Mouse (Mus musculus) lung, adult 2 months (tissue): ENCODE results near the gene Dpf3. TPM values are rescaled to one million over a fixed set of nuclear protein-coding genes. Genes with fewer than 3 reads are reported as not detected.

Source experiments
- DNase-seq: peaks from one replicate; pipeline ENCODE4 v3.0.0; 2022
- H3K4me1 ChIP-seq: fragments of 200-500 bp; 2 replicates; pipeline ENCODE4 v1.6.1; 2011; ENCODE audit warnings: low read length; ENCODE audit not compliant: control insufficient read depth, insufficient read depth
- H3K4me3 ChIP-seq: fragments of 200-500 bp; replicated peaks from 2 replicates; pipeline ENCODE3; 2011; ENCODE audit warnings: low read depth, mild to moderate bottlenecking, control low read depth, low read length; ENCODE audit errors: extremely low read depth
- CTCF ChIP-seq: fragments of 200-500 bp; IDR thresholded peaks from 2 replicates; pipeline ENCODE4 v1.5.1; 2011; ENCODE audit warnings: mild to moderate bottlenecking, low read length, control low read depth; ENCODE audit not compliant: insufficient read depth
- POLR2A ChIP-seq: fragments of 200-500 bp; IDR thresholded peaks from 2 replicates; pipeline ENCODE4 v1.6.1; 2011; ENCODE audit warnings: low read depth, mild to moderate bottlenecking, control low read depth, low read length, borderline replicate concordance; ENCODE audit errors: extremely low read depth
- WGBS: fragments of 180-500 bp; shearing (Covaris S2); methylation state at CpG from one replicate; pipeline ENCODE4 v1.1.7; 2018; 5-methylcytosine and 5-hydroxymethylcytosine counted together
- polyA plus RNA-seq: library from polyadenylated mRNA; depleted of rRNA; stranded (reverse); fragments of >200 nt; gene quantifications from 2 replicates; pipeline ENCODE4 v1.2.3, GENCODE M21; 2012

Dpf3 gene
- polyA plus RNA-seq, 1 experiment: 1.2 TPM

DNA sequence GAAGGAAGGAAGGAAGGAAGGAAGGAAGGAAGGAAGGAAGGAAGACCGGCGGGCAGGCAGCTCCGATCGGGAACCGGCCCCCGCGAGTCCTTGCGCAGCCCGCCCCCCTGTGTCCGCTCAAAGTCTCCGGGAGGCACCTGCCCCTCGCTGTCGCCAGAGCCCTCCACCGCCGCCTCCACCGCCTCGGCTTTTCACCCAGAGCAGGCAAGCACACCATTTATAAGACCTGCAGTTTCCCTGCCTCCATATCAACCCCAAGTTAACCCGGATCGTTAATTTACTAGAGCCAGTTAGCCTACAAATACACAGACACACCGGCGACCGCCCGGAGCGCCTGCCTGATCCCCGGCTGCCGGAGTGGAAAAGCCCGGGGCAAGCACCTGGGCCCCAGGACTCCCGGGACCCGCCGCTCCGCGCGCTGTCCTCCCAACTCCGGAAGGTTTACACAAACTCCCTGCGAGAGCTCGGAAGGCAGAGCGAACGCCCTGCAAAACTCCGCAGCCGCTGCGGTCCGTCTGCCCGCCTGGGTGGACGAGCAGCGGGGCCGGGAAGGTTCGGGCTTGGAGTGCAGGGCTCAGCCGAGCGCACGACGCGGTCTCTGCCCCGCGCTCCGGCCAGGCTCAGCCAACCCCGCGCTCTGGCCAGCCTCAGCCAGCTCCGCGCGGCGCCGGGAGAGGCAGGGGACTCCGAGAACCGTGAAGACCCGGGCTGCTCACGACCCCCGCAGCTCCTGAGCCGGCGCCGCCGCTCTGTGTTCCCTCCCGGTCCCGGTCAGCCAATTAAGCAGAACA, 650 bp downstream of the Dpf3 start:
- WGBS: under 1% methylated on average over 73 of the region's 73 CpGs
- peak overlapping the region; percentile 65 for H3K4me3 ChIP-seq
- TF ChIP-seq POLR2A (no peak), CTCF (no peak)
- peak; percentile 43 for DNase-seq
- H3K4me1 ChIP-seq: peaks cover 2% of the 10 kb centered on the region; the same call in 1 of the 2 replicates

GRCm38 (mm10) chr12:83485911-83486670, 1.4 kb downstream of the Dpf3 start:
- WGBS: under 1% methylated on average over 53 of the region's 53 CpGs
- Histone ChIP-seq H3K4me1 (peaks cover 2% of the 10 kb centered on the region; the same call in 1 of the 2 replicates), H3K4me3 (peak overlapping the region; percentile 65)
- peak; percentile 39 for DNase-seq
- TF ChIP-seq POLR2A (no peak), CTCF (no peak)

- Histone ChIP-seq H3K4me3 (no peak overlapping the region), H3K4me1 (peaks cover 2% of the 10 kb centered on the region; the same call in 1 of the 2 replicates)
- no peak for DNase-seq
- 7% methylated on average over 24 of the region's 24 CpGs for WGBS
- TF ChIP-seq POLR2A: no peak
- TF ChIP-seq CTCF: no peak
Measured at GRCm38 (mm10) chr12:83484855-83485745, 2.4 kb downstream of the Dpf3 start.

DNA sequence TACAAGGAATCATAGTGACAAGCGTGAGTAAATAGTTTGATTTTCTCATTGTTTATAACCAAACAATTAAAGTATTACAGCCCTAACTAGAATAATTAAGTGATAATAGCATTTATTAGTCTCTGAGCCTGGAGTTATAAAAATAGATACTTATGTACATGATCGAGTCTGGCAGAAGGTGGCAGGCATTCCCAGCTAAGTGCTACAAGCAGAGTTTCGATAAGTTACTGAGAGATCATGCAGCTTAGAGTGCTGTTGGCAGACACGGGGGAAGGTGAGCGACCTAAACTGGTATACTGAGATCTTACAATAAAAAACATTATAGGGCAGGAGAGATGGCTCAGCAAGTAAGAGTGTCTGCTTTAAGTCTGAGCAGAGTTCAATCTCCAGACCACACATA, 3.9 kb downstream of the Dpf3 start:
- 47% methylated on average over 5 of the region's 5 CpGs for WGBS
- no peak for TF ChIP-seq CTCF
- TF ChIP-seq POLR2A: no peak
- no peak overlapping the region for H3K4me3 ChIP-seq
- DNase-seq: no peak
- H3K4me1 ChIP-seq: peaks cover 2% of the 10 kb centered on the region; the same call in 1 of the 2 replicates

- no peak overlapping the region for H3K4me3 ChIP-seq
- 65% methylated on average over 4 of the region's 4 CpGs for WGBS
- TF ChIP-seq POLR2A (no peak), CTCF (no peak)
- peaks cover 2% of the 10 kb centered on the region; the same call in 1 of the 2 replicates for H3K4me1 ChIP-seq
- no peak for DNase-seq
Measured at GRCm38 (mm10) chr12:83481439-83481838, 6.1 kb downstream of the Dpf3 start.

DNA sequence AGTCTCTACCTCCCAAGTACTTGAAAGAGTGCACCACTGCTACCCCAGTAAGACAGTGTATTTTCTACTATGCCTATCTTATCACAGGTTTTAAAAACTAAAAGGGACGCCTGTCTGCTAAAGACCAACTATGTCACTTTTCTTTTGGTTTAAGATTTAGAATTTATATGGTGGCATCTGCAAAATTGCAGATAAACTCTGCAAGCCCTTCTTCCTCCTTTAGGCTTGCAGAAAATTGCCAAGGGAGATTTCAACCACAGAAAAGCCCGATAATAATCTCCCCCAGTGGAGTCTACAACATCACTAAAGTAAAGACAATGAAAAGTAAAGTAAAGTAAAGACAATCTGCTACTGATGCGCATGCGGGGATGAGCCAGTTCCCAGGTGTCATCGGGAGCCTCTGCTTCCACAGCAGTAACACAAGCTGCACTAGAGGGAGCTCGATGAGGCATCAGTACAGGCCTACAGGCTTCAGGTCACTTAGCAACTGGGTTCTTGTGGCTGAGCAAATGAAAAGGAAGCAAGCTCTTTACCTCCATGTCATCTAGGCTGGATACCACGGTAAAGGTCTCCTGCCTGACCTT, 7.6 kb downstream of the Dpf3 start:
- Histone ChIP-seq H3K4me1 (no peaks in the 10 kb centered on the region), H3K4me3 (no peak overlapping the region)
- 74% methylated on average over 7 of the region's 7 CpGs for WGBS
- DNase-seq: no peak
- TF ChIP-seq POLR2A (no peak), CTCF (no peak)

- TF ChIP-seq CTCF: no peak
- no peak for TF ChIP-seq POLR2A
Measured at GRCm38 (mm10) chr12:83479140-83479539, 8.4 kb downstream of the Dpf3 start.

DNA sequence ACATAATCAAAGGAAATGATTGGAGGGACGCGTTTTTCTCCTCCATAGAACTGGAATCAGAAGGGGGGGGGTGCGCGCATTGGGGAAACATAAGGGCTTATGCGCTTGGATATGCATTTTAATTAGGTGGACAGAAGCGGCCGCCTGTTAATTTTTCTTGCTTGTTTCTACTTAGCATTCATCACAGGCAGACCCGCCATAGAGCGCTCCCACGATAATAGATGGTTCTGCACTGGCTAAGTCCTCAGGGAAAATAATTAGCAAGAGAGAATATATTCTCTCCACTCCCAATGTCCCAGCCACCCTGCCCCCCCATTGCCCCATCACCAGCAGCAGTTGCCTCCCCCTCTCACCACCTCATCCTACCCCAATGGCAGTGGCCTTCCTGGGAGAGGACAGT, 11.2 kb downstream of the Dpf3 start:
- 90% methylated on average over 10 of the region's 10 CpGs for WGBS
- H3K4me3 ChIP-seq: no peak overlapping the region
- H3K4me1 ChIP-seq: no peaks in the 10 kb centered on the region
- no peak for DNase-seq
- TF ChIP-seq CTCF: no peak
- no peak for TF ChIP-seq POLR2A

More at GRCm38 (mm10) chr12:83479140-83479539, 8.4 kb downstream of the Dpf3 start:
- no peaks in the 10 kb centered on the region for H3K4me1 ChIP-seq
- no peak overlapping the region for H3K4me3 ChIP-seq
- WGBS: 67% methylated on average over 1 of the region's 1 CpGs
- DNase-seq: no peak

GRCm38 (mm10) chr12:83475419-83475818, 12.1 kb downstream of the Dpf3 start:
- Histone ChIP-seq H3K4me3 (no peak overlapping the region), H3K4me1 (no peaks in the 10 kb centered on the region)
- TF ChIP-seq POLR2A (no peak), CTCF (no peak)
- DNase-seq: no peak
- WGBS: 49% methylated on average over 6 of the region's 6 CpGs

GRCm38 (mm10) chr12:83473987-83474600, 13.4 kb downstream of the Dpf3 start:
- TF ChIP-seq POLR2A (no peak), CTCF (no peak)
- WGBS: 34% methylated on average over 5 of the region's 5 CpGs
- H3K4me3 ChIP-seq: no peak overlapping the region
- DNase-seq: no peak
- no peaks in the 10 kb centered on the region for H3K4me1 ChIP-seq
